Mouse (Mus musculus): ENCODE results near the gene Vps53.
A peak's percentile ranks its signal among the peaks of the same experiment; 100 is the strongest.
"Not testable (repeated sequence)": the region's sequence is repeated elsewhere in the genome, so short reads cannot be mapped to it uniquely, and the experiment has no call there.

Vps53 gene

DNA sequence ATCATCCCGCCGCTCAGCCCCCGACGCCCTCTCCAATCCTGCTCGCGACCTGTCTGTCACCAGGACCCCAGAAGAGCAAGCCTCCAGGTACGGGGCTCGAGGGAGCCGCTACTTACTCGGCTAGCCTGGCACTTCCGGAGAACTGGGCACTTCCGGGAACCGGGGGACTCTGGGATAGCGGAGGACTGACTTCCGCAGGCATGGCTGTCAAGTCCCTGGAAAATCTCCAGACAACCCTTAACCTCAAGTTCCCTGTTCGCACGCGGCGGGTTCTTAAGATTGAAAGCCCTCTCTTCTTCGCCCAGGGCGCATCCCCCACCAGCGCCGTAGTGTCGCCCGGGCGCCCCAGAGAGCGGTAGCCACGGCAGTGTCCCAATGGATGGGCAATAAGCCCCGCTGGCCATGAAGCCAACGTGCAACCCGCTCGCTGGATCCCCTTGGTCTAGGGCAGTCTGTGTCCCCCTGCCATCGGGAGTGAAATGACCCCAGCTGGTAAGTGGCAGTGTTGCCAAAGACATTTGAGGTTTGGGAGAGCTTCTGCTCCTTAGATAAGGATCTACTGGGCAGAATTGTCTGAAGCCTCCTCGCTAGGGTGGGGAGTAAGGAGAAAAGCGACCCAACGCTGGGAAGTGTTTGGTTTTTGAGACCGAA lies at the start of gene Vps53, which contains the start of gene Fam57a:
Gene Vps53, minus strand, starts transcription at position 153 of the 651 bp plus-strand sequence.
Gene Fam57a, plus strand, starts transcription at position 177 of the 651 bp plus-strand sequence.
- DNase-seq = peak; percentile 99

DNA sequence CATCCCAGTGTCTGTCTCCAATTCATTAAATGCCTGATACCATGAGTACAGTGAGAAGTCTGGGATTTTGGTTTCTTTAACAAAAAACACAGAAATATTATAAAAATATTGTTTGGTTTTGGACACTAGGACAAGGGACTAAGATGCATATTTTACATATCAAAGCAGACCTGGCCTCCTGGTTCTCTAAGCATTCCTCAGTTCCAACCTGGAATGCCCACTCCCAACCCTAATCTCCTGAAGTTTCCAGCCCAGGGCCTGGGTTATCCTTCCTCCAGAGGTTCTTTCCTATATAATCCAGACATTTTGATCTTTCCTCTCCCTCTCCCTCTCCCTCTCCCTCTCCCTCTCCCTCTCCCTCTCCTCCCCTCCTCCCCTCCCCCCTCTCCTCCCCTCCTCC lies 45.6 kb upstream of the Vps53 start:
- no peak for DNase-seq

DNA sequence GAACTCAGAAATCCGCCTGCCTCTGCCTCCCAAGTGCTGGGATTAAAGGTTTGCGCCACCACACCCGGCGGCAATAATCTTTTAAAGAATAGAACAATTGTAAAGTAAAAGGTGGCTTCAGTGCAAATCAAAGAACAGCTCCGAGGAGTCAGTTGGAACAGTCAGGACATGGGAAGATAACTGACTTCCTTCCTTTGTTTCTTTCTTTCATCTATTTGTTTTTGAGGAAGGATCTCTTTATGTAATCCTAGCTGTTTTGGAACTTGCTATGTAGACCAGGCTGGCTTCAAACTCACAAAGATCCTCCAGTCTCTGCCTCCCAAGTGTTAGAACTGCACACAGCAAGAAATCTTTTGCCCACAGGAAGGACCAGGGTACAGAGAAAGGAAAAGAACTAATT lies 45.2 kb upstream of the Vps53 start:
- no peak for DNase-seq

DNA sequence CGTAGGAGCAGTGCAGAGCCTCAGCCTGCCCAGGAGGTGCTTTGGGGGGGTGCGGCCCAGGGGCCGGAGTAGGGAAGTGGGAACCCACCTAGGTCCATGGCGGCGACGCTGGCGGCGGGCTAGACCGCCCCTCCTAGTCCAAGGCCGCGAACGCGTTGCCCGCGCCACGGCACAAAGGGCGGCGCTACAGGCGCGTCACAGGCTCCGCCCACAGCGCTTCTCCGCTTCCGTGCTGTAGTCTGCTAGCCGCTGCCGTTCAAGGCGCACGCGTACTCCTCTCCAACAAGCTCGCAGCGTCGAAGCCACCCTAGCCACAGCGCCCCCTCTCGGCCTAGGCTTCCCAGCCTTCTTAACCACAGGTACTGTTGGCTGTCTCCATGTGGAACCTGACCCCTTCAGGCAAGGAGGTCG lies 37.9 kb upstream of the Vps53 start, which contains the start of the genes Dbil5 and Gemin4:
Gene Dbil5, plus strand, starts transcription at position 219 of the 411 bp plus-strand sequence.
Gene Gemin4, minus strand, starts transcription at position 275 of the 411 bp plus-strand sequence.
- peak; percentile 100 for DNase-seq

DNA sequence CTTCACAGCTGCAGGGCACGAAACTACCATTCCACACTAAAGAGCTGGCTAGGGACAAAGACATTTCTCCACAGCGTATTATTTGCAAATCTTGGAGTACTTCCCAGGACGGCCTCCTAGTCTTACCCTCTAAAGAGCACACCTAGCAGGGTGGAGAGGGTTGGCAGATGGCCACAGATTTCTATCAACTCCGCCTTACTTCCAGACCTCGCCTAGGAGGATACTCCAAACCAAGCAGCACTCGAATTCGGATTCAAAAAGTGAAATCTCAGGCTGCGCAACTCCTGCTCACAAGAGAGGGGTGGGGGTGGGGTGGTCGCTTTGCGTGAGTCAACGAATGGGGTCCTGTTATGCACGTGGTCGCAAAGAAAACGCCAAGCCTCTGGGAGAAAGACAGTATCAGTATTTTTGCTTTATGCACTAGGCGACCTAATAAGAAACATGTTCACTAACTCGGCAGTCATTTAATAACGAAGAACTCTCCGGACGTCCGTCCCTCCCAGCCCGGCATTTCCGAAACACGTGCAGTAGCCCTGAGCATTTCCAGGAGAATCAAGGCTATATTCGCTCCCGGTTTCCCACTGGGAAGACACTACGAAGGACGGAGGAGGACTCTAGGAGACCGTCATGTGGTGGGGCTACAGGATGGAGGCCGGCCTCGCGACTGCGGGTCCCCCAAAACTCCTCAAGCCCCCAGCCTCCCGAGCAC lies 37.4 kb upstream of the Vps53 start:
- DNase-seq = peak; percentile 96

DNA sequence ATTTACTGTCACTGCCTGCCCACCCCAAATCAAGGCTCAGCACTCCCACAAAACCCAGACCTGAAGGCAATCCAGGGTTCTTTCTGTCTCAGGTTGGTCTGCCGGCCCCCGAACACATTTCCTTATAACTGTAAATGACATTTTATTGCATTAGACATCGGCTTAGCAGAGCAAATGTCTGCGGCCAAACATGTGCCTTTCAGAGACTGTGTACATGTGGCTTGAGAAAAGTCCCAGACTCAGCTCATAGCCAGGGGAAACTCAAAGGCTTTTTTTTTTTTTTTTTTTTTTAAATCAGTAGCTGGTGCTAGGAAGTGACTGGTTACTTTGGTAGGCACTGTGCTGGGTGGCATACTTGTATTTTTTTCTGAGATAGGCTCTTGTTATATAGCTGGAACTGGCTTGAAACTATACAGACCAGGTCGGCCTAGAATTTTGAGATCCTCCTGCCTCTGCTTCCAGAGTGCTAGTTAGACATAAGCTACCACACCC lies 36.6 kb upstream of the Vps53 start:
- no peak for DNase-seq

DNA sequence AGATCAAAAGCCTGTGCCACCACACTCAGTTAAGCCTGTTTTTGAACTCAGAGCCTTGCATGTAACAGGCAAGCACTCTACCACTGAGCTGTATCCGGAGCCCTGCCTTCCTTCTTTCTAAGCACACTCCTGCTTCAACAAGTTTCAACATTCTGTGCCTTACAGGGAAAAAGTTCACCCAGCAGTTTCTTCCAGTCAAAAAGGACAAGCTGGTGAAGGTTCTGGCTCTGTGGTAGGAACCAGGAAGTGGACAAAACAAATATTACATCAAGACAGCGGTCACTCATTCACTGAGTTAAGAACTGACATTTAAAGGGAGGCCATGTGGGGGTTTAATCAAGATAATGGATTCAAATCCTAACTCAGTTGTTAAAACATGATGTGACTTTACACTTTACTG lies 35.6 kb upstream of the Vps53 start:
- DNase-seq = no peak

DNA sequence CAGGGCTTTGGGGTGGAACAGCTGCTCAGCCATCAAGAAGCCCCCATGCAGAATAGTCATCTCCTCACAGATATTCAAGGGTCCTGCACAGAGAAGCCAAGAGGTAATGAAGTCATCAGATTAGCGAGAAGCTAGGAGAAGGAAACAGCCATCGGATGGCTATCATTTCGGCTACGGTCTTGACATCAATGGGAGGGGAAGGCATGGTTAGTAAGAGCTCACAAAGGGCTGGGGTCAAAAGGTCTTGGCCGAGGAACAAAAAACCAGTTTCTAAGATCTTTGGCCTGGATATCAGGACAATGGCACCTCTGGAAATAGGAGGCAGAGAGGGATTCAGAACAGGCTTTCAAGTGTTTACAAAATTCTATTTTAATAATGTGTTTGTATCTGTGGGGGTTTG lies 34.4 kb upstream of the Vps53 start:
- DNase-seq = no peak

DNA sequence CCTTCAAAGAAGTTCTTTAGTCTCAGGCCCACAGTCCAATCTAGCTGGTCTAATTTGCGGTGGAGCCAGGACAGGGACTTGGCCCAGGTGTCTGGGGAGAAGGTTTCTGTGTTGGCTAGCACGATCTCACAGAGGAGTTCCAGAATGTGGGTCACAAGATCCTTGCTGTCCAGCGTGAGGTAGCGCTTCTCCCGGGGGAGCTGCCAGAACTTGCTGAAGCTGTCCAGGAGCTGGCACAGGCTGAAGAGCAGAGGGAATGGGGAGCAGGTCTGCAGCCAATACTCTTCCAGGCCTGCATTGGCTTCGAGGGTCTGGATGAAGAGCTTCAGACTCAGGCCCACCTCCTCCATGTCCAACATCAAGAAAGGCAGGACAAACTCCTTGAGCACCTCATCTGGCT lies 32.1 kb upstream of the Vps53 start:
- not testable (repeated sequence) for DNase-seq

DNA sequence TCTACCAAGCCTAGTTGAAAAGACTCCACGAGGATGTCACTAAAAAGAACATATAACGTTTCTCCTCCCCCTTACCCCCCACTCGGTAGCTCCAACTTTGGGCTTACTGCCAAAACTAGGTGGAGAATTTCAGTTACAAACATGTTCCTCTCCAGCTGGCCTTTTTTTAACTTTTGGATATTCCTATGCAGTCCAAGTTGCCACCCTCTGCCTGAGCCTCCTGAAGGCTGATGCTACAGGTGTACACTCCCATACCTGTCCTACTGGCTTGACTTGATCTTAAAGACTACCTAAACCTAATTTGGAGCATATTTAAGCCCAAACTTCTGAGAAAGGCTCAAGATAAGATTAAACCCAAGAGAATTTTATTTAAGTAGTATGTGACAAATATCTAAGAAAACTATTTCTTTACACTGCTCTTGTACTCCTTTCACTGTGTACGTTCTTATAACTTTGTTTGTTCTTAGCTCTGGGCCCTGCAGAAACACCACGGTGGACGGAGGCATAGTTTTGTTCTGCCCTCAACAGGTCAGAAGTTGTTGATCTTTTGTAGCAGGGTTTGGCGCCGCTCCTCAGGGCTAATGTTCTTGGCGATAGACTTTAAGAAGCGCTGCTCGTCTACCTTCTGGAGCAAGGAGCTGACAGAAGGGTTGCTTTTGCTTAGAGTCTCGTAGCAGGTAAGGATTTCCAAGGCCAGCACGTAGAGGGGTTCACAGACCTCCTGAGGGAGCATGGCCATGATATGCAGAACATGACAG lies 31.0 kb upstream of the Vps53 start:
- no peak for DNase-seq

DNA sequence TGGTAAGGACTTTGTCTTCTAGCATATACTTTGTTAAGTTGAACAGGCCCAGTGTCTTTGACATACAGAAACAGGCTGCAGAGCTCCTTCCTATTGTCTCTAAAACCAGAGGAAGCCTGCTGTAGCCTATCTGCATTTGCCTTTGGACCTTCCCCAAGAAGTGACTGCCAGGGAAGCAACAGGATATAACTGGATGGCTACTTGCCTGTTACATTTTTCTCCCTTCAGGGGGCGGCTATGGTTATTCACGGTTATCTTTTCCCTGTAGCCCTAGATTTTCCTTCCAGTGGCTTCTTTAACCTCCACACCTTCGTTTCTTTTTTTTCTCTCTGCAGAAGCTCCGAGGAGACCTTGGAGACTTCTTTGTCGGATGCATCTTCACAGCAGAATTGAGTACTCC lies 27.3 kb upstream of the Vps53 start:
- DNase-seq = no peak

DNA sequence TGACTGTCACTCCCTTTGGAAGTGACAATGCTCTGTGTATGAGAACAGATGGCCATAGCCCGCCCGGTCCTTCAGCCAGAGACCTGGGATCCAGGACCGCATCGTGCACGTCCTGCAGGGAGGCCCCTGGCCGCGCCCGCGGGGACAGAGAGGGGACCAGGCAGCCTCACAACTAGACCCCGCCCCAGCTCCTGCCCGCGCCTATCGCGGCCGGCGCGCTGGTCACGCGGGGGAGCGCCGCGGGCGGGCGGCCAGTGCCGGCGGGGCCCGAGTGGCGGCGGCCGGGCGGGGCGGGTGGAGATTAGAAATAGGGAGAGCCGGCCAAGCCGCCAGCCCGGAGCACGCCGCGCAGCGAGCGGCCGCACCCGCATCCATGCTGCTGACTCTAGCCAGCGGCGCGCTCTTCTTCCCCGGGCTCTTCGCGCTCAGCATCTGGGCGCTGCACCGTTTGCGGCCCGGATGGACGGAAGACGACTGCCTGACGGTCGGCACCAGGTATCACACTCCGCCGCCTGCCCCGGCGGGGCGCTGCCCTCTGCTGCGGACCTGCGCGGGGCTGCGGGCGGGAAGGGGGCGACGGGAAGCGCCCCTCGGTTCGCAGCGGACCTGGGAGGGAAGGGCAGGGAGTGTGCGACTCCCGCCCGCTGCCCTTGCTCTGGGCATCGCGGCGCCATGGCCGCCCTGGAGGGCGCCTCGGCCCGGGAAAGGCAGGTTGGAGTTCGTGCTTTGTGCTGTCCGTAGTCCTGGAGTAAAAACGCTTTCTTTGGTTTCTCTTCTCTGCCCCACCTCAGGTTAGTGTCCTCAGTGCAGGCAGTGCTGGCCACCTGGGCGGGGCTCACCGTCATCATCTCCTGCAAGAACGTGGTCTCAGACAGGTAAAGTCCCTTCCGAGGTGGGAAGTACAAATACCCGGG lies 22.6 kb upstream of the Vps53 start:
- peak; percentile 100 for DNase-seq

DNA sequence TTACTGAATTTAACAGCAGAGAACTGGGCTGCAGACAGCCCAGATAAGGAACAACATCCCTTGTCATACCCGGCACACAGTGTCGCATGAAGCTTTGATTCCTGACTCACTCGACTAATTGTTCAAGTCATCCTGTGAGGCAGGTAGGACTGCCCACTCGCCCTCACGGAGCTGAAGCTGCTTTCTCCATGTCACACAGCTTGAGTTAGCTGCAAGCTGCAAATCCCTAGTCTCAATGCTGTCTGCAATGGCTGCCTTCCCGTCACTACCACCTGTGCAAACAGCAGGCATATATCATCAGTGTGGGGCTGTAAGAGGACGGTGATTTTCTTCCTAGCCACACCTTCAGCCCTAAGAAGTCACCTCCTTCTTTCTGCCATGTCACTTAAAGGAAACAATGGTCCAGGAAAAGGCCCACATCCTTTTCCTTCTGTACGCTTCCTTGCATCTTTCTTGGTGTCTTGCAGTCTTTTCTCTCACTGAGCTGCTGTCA lies 17.6 kb upstream of the Vps53 start:
- DNase-seq = no peak

DNA sequence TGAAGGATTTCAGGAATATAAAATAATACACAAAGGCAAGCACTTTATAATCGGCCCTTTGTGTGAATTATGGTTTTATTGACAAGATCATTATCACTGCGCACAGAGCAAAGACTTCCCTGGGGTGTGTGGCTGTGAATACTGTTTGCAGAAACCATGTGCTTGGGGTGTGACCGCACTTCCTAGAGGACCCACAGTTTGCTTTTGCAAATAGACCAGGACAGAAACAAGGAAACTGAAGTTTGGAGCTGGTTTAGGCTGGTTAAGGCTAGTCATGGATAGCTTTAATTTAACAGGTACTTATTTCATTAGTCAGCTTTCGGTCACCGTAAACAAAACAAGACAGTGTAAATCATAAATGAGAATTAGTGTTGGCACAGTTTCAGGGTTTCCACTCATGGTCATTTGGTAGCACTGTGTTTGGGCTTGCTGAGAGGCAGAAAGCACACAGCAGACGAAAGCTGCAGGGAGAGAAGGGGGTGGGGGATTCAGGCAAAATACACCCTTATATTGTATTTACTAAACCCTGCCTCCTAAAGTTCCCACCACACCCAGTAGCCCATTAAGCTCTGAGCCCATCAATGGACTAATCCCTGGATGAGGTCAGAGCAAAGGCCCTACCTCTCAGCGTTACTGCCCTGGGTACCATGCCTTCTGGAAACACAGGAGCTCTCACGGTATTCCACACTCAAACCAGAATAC lies 17.0 kb upstream of the Vps53 start:
- DNase-seq = peak; percentile 76

DNA sequence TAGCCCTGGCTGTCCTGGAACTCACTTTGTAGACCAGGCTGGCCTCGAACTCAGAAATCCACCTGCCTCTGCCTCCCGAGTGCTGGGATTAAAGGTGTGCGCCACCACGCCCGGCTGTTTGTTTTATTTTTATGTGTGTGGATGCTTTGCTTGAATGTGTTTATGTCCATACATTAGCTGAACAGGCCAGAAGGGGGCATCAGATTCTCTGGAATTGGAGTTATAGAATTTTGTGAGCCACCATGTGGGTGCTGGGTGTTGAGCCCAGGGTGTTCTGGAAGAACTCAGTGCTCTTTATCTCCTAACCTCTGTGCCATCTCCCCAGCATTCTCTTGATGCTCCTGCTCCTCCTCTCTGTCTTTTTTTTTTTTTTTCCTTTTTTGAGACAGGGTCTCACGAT lies 7.5 kb upstream of the Vps53 start:
- no peak for DNase-seq

DNA sequence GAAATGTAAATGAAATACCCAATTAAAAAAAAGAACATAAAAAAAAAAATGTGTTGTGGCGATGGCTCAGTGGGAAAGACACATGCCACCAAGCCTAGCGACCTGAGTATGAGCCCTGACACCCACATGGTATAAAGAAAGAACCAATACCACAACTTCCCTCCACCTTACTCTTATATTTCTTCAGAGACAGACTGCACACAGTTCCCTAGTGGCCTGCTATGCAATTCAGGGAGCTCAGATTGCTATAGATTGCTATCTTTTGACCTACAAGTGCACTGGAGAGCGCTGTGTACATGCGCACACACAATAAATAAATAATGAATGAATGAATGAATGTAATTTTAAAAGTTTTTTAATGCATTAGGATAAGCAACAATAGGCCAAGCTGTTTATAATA lies 4.3 kb upstream of the Vps53 start:
- no peak for DNase-seq

DNA sequence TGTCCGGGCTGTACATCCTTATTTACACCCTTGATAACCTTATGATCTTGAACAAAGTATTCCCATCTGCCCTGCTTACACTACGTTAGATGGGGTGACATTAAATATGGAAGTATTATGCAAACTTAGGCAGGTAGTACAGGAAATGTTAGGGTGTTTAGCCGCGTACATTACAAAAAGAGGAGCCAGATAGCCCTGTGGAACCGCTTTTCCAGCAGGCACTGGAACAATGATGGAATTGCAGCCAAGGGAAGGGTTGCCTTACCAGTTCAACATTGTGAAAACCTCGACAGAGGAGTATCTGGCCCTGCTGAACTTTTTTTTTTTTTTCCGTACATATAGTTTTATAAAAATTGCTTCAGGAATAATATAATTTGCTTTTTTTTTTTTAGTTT lies 696 bp upstream of the Vps53 start:
- DNase-seq = peak; percentile 87

DNA sequence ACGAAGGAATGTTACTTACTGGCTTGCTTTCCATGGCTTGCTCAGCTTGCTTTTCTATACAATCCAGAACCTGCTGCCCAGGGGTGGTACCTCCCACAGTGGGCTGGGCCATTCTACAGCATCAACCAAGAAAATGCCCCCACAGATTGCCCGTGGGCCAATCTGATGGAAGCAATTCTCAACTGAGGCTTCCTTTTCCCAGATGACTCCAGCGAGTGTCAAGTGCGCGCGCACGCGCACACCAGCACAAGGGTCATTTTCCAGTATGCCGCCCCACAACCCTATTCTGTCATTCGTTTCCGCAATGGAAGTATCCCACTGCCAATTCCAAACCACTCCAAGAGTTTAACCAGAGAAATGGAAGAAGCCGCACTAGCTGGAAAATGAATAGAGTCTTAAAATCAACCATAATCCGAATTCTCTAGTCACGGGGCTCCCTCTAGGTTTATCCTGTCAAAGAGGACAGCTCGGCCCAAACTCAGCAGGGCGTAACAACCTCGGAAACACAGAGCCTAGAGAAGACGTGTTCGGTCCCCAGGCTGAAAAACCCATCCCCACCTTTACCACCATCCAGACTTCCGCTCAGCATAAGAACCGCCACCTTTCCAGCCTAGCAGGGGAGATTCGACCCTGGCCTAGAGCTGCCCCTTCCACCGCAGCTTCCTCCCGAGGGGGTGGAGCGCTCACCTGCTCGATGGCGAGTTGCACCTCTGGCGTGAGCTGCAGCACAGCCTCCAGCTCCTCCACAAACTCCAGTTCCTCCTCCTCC lies 537 bp downstream of the Vps53 start:
- peak; percentile 91 for DNase-seq

DNA sequence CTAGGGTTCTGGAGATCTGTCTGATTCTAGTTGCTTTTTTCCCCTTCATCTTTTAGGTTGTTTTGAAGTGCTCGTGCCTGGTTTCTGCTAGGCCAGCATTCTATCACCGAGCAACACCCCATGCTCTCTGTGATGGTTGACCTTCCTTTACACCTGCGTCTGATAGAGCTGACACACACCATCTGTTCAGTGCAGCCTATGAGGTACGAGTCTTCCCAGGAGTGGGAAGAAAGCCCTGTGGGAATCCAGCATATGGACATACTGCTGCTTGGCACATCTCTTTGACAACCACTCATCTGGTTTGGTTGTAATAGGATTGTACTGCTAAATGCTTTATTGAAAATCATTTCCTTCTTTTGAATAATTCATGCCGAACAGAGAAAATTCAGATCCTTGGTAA lies 9.2 kb downstream of the Vps53 start:
- DNase-seq = no peak

DNA sequence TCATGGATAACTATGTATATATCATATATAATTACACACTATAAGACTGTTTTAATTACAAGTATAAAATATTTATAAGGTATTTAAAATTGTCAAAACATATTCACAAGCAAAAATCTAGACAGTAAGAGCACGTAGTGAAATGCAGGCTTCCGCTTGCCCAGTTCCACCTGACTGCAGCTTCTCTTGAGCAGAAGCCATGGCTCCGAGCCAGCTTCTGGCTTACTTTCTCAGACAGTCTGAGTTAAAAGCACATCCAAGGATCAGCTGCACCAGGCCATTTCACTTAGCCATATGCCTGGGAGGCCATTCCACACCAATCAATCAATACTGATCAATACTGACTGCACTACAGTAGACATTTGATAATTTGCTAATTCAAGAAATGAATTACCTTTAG lies 10.5 kb downstream of the Vps53 start:
- no peak for DNase-seq
